Mouse (Mus musculus) cerebral cortex, adult 2 months (tissue): ENCODE measurements around the gene Fstl4.

Source experiments
- WGBS: fragments of 180-500 bp; shearing (Covaris S2); methylation state at CpG from one replicate; pipeline ENCODE4 v1.1.7; 2018; 5-methylcytosine and 5-hydroxymethylcytosine counted together

Gene Fstl4

DNA sequence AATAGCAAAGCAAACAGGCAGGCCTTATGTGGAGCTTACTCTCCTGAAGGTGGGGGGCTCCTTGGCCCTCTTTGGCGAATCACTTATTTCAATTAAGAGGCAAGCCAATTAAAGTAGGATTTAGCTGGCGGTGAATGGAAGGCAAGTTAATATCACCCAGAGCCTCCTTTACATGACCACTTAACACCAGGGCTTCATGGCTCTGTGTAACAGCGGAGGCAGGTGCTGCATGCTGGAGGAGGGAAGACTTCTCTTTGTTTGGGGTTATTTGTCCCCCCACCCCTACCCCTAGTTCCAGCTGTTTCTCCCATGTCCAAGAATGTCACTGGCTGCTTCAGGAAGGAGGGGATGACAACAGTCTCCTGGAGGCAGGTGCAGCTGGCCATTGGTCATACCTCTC, 10.9 kb downstream of the Fstl4 start:
- WGBS, result 69% methylated on average over 3 of the region's 3 CpGs

DNA sequence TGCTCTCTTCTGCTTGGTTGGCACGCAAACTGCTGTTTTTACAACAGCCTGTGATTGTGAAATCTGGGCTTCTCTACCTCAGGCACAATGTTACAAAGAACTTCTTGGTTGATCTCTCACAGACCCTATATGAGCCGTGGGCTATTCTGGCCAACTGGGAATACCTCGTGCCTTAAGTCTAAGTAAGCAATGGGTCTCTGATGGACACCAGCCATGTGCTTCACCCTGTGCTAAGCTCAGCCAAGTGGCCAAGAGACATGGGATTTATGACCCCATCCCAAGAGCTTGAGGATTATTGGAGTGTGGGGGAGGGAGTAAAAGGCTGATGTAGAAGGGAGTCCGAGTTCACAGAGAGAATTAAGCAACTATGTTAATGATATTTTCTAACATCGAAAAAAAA, 18.0 kb downstream of the Fstl4 start:
- 83% methylated on average over 5 of the region's 5 CpGs for WGBS

DNA sequence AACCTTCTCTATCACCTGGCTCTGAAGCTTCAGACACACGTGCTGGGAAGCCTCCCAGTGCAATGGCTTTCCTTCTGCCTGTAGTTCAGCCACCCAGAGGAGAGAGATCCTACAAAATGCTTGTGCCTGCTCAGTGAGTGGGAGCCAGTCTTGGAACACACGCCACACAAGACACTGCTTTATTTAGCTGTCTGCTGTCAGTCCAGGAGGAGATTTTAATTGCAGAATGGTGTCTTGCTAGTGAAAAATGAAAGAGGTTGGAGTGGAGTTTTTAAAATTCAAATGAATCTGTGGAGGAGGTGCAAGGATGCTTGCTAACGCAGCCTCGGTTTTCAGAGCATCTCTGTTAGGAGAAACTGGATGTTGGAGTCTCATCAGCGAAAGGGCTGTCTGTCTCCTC, 29.9 kb downstream of the Fstl4 start:
- 37% methylated on average over 5 of the region's 5 CpGs for WGBS

DNA sequence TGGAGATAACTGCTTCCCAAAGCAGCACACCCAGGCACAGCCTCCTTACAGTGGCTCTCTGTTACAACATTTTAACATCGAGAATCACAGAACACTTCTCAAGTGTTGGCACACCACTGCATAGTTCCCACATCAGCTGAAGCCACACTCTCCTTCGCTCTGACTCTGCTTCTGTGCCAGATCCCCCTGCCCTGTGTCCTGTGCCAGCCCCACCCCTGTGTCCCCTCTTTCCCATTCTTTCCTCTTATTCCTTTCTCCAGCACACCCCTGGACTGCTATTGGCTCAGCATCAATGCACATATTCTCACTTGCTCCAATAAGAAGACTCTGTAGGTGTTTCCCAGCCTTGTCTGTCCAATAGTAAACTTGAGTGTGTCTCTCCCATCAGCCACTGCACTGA, 45.1 kb downstream of the Fstl4 start:
- 64% methylated on average over 2 of the region's 2 CpGs for WGBS

DNA sequence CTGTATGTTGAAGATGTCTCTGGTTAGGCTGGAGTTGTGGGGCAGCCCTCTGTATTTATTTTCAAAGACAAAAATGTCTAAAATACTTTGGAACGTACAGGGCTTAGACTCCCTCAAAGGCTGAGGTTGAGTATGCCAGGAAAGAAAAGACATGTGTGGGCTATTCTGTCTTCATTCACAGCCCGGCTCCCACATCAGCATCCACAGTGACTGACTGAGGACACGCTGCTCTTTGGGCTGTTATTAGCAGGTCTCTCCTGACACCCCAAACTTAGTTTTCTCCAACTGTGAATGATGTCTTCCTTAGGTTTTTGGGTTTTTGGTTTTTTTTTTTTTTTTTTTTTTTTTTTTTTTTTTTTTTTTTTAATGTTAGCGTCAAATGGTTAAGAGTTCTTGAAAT, 51.6 kb downstream of the Fstl4 start:
- WGBS, result 47% methylated on average over 4 of the region's 4 CpGs

DNA sequence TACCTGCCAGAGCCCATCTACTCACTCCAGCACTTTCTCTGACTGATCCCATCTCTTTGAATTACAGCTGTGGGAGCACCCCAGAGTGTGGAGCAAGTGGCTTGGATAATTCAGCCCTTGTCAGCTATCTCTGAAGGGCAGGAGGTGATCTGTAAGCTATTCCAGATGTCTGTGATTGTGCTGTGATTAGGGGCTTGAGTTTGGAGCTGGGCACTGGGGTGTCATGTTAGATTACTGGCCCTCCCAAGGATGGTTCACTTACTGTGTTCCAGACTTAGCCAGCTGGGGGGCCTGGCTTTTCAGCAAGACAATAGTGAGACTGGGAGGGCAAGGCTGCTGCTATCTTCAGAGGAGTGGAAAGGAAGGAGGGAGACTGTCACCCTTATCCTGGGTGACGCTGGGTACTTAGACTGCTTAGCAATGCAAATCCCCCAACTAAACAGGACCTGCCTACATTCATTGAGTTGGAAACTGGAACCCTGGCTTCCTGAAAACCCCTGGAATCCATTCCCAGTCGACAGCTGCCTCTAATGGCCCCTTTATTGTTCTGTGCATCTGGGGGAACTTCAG, 56.0 kb downstream of the Fstl4 start:
- WGBS, result 52% methylated on average over 2 of the region's 2 CpGs

DNA sequence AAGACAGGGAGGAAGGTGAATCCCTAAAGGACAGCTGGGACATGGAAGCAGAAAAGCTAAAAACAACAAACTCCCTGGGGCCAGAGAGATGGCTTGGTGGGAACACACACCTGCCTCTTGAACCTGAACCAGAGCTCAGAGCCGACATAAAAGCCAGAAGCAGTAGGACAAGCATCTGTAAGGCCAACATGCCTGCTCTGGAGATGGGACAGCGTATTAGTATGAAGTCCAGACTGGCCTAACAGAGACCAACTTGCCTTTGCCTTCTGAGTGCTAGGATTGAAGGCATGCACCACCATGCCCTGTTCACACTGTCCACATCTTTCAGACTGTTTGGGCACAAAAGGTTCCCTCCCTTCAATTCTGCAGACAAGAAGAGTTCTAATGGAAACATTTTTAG, 62.2 kb downstream of the Fstl4 start:
- WGBS, result 88% methylated on average over 2 of the region's 2 CpGs

DNA sequence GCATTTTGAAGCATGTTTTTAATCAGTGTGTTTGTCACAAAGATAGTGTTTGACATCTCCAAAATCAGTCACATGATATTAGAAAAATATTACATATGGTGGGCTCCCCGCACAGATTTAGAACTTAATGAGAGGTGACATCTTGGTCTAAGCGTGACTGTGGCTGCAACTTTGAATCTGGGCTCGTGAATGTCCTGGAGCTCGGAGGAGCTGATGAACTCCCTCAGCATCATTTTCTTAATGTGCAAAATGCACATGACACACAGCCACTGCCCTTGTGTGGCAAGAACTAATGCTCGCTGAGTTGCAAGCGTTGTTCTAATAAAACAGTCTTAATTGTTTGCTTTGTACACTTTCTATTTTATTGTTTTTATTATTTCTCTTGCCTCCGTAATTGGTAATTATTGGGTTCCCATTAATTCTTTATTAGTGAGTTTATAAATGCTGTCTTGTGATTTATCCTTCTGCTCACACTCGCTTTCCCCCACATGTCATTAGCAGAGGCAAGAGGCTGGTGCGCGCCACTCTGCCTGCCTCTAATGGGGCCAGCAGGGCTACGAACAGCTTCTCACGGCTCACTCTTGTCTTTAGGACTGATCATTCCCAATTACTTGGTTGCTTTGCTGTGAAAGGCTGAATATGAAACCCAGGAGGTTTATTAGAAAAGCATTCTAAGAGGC, 67.3 kb downstream of the Fstl4 start:
- 69% methylated on average over 12 of the region's 12 CpGs for WGBS

DNA sequence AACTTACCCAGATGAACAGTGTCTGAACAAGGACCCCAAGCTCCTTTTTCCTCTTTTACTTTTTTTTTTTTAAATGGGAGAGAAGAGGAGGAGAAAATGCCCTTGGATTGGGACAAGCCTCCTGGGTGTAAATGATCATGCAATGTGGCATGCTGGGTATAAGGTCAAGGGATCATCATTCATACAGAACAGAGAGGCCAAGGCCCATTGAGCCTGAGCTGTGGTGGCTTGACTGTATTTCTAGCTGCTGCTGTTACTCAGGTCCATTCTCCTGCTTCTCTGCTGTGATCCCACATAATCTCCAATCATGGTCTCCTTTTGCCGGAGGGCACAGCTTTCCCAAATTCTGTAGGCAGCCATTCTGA, 67.9 kb downstream of the Fstl4 start:
- WGBS, result 97% methylated on average over 1 of the region's 1 CpGs

DNA sequence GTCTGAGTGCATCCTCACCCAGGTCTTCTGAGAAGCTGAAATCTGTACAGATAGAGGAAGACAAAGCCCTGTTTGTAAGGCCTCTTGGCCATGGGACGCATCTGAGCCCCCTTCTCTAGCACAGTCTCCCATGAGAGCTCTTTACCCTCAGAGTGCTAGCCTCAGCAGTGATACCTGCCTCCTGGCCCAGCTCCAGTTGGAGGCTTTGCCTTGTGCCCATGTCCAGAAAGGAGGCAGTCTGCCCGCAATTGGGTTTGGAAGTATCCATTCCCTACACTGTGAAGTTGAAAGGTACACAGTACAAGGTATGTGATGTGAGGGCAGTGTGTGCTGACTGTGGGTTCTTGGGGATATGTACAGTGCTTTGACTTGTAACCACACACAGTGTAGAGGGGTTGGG, 84.3 kb downstream of the Fstl4 start:
- WGBS, result 86% methylated on average over 2 of the region's 2 CpGs

DNA sequence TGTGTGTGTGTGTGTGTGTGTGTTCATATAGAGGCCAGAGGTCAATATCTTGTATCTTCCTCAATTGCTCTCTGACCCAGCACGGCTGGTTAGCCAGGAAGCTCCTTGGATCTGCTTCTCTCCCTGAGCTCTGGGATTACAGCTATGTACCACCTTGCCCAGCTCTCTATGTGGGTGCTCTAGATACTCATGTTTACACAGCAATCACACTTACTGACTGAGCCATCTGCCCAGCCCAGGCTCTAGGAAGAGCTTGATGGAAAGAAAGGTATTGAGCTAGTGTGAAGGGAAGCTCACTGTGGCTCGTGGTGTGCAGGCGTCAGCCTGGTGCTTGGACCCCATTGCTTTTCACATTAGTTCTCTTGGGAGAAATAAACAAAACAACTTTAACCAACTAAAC, 85.6 kb downstream of the Fstl4 start:
- WGBS, result 58% methylated on average over 3 of the region's 3 CpGs

DNA sequence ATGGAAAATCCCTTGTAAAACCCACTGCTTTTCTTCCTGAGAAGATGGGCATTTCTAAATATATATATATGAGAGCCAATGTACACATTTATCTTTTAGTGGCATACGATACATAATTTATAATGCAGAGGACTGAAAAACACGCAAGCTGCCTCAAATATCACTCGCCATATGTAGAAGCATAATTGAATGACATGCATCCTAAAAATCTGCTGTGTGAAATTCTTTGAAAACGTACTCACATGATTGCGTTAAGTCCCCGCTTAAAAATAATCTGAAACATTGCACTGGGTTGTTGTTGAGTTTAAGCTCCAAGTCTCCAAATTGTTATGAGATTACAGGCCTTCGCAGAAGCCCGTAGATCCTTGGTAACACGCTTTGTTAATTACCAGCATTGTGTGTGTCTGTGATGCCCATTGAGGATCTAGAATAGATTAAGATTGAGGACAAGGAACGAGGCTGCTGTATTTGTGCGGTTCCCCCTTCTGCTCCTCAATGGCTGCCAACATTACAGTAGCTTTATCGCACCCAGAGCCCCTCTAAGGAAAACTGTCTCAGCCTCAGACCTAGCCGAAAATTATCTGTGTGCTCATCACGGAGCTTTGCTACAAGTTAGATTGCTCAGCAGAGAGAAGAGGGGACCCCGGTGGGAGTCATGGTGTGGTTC, 108.5 kb downstream of the Fstl4 start:
- WGBS, result 62% methylated on average over 15 of the region's 15 CpGs

DNA sequence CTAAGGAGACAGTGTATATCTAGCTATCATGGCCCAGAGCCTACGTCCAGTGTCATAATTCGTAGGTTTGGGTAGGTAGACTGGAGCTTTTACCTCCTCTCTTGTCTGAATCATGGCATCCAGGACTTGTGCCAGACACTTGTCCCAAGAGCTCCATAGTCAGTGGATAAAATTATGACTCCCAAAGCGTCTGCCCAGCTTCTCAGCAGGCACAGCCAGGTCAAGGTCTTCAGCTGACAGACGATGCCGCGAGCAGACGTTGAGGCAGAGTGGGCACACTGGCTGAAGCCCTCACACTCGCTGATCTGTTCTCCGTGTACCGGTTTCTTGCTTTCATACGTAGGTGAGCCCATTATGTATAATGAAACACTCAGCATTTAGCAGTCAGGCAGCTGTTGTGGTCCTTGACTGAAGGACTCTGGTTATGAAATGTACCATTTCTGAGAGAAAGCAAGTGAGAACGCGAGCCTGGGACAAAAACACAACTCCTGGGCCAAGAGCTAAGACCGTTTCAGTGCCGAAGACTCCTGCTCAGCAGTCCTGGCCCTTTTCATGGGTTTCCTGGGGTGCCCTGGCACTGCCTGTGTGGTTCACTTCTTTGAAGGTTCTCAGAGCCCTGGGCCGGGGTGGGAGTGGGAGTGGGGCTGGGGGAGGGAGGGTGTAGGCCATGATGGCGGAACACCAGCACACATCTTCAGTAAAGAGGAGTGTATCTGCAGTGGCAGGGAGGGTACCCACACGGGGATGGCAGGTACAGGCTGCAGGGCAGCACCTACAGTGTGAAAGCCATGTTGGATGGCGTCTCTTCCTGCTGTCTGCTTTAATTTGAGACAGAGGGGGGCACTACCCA, 111.7 kb downstream of the Fstl4 start:
- WGBS, result 76% methylated on average over 19 of the region's 19 CpGs

DNA sequence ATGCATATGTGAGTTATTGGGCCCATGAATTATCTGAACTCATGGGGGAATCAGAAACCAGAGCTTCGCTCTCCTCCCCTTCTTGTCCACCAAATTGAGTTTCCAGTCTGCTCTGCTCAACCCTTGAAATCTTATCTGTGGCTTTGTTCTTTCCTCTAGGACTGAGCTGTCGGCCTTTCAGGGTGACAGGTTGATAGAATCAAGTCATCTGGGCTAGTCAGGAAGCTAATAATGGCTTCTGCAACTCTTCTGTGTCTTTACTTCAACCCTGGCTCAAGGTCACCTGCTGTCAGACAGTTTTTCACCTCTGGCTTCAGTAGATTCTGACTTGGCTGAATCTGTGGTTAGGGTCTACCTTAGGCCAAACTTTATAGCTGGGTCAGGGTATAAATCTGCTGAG, 113.2 kb downstream of the Fstl4 start:
- 82% methylated on average over 2 of the region's 2 CpGs for WGBS

DNA sequence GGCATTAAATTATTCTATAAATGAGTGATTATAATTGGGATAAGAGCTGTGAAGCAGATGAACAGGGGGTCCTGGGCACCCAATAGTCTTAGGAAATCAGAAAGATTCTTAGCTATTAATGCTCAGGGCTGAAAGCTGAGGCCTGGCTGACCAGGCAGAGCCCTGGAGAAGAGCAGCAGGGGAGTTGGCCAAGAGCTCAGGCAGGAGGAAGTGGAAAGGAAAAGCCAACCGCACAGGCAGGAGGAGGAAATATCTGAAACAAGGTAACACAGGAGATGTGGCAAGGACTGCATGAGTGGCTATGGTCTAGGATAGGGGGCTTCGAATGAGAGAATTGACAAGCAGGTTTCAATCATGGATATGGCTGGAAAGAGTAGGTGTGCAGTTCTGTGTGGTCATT, 115.5 kb downstream of the Fstl4 start:
- WGBS, result 79% methylated on average over 2 of the region's 2 CpGs

DNA sequence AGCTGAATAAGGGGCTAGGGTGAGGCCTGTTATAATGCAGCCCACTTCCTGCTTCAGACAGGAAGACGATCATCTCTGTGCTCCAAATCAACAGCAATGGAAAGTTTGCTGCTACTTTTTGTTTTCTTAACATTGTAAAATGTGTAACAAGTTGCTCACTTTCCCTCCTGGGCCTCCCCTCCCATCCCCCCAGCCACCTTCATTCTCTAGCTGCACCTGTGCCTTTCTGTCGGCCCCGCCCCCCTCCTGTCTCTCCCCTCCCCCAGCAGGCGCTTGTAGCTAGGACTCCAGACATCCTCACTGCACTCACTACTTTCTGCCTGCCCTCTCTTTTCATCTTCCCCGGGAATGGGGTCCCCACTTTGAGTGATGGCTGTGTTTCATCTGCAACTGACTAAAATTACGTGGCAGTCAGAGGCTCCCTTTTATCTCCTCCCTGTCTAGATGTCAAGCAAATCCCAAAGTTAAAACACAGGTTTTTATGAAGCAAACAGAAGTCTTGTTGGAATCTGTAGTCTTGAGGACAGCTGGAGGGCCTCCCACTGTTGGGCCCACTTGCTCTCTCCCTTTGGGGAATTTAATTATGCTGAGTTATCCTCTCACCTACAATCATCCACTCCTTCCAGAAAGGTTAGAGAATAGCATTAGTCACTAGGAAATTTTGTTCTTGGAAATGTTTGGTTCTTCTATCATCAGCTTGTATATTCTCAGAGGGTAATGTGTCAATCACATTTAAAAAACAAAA, 122.3 kb downstream of the Fstl4 start:
- WGBS, result 37% methylated on average over 6 of the region's 6 CpGs

DNA sequence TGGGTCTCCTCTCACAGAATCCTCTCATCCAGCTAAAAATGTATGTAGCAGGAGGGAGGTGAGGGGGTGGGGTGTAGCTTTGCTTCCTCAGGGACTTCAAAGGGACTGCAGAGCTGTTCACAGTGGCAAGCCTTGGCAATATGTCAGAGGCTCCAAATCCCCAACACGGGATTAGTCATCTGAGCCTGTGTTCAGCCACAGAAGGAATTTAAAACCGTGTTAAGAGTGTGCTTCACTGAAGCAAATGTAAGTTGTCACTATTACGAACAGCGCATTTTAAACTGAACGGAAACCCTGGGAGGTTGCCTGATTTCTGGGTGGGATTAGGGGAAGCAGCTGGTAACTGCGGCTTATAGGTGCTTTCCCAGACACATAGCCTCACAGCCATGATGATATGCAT, 123.7 kb downstream of the Fstl4 start:
- WGBS, result 32% methylated on average over 6 of the region's 6 CpGs

DNA sequence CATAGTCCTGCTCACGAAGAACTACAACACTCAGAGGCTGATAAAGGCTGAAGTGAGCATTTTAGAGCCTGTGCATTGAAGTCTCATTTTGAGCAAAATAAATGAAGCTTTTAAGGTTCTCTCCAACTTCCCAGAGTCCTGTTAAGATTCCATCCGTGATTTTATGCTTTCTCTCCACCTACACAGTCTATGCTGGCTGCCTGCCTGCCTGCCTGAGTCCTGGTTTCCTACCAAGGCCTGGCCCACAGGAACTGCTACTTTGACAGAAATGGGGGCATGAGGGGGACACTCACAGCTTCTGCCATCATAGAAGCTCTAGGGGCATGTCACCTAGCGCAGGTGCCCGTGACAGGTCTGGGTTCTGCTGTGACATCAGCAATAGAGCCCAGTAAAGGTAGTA, 125.1 kb downstream of the Fstl4 start:
- WGBS, result 53% methylated on average over 4 of the region's 4 CpGs

DNA sequence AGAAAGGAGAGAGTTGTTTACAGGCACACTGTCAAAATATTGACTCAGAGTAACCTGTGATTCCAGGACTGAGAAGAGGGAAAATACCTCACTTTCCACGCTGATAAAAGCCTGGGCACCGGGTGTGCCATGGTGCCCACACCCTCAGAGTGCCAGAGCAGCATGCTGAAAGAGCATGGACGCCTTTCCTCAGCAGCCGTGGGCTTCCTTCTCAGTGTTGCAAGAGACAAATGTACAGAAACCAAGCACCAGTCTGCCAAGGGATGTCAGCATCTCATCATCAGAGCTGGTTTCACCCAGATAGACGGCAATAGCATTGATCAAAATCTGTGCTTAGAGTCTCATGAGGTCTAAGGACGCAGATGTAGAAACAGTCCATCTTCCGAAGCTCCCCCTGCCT, 125.7 kb downstream of the Fstl4 start:
- 54% methylated on average over 7 of the region's 7 CpGs for WGBS

DNA sequence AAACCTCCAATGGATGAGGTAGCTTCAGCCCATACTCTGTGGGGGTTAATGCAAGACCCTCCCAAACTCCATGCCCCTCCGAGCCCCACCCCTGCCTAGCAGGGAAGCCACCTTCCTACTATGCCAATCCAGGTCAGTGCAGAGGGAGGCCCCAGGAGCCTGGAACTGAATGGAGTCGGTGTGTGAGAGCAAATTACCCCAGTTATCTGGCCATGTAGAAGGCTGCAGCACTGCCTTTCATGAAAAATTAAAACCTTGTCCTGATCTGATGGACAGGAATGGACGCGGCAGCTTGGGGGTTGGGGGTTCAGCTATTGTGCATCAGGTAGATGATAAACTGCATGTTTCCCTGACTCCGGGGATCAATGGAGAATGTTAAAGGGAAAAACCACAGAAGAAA, 139.7 kb downstream of the Fstl4 start:
- 75% methylated on average over 5 of the region's 5 CpGs for WGBS

DNA sequence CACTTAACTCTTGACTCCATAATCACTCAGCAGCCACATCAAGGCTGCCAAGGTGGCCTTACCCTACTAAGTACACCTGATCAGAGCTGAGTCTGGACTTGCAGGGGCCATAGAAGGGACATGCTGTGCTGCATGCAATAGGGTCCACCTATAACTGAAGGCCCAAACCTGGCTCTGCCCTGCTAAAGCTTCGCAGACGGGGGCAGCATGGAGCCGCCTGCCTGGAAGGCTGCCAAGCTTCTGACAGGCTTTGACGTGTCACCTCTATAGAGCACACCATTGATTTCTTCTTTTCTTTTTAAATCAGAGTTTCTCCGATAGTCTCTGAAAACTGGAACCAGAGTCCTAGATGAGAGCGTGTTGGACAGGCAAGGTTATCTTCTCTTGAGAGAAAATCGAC, 146.4 kb downstream of the Fstl4 start:
- WGBS, result 52% methylated on average over 7 of the region's 7 CpGs

DNA sequence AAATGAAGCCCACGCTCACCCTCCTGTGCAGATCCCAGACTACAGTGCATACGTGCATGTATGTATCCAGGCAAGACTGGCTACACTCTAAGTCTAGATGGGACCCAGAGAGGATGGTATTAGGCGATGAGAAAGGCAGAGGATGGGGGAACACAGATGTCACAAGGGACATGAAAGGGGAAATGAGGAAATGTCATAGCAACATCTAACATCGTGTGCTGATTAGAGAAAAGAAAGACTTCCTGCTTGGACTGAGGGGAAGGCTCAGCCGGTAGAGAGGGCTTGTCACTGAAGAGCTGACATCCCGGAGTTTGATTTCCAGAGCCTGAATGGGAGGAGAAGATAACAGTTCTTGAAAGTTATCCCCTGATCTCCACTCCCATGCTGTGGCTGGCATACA, 150.0 kb downstream of the Fstl4 start:
- WGBS, result 77% methylated on average over 6 of the region's 6 CpGs
